Mouse (Mus musculus) heart, postnatal 0 days (tissue): ENCODE measurements around the gene 1110059E24Rik.

Source experiments
- CTCF ChIP-seq: IDR thresholded peaks from 2 replicates; pipeline ENCODE4 v1.5.1; 2016; ENCODE audit warnings: antibody characterized with exemption, control low read depth, low read depth
- EP300 ChIP-seq: IDR thresholded peaks from 2 replicates; pipeline ENCODE4 v1.6.1; 2016; ENCODE audit warnings: antibody characterized with exemption, low read depth

DNA sequence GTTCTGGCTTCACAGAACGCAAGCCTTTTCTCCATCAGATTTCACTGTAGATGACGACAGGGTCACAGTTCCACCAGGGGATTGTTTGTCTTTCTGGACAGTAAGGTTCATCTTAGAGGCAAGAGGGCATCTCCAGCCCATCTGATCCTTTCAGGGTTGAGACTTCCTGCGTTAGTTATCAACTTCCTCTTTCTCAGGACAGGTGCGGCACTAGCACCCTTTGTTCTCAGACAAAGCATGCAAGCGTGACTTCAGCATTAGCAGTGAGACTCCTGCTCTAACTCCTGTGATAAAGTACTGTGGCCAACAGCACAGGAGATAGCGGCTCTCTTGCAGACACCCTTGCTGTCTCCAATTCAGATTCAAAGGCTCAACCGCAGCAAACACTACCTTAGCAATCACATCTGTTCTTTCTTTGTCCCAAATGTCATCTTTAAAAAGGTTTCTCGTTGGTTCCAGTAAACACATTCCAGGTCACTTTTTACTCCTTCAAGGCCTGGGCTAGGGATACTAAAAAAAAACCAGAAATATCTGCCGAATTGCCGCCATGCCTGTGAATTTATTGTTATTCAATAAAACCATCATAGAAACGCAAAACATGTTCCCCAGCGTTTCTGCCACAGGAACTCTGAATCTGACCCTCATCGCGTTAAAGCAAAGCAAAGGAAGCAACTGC is 22.0 kb downstream of the 1110059E24Rik start:
- TF ChIP-seq CTCF (no peak), EP300 (no peak)
